Mouse (Mus musculus): ENCODE data around the gene Mtfp1. TPM values are rescaled to one million over a fixed set of nuclear protein-coding genes. Genes with fewer than 3 reads are reported as not detected.
A peak's percentile ranks its signal among the peaks of the same experiment; 100 is the strongest.

Gene Mtfp1
- polyA plus RNA-seq, 1 experiment, result 5.1 TPM

DNA sequence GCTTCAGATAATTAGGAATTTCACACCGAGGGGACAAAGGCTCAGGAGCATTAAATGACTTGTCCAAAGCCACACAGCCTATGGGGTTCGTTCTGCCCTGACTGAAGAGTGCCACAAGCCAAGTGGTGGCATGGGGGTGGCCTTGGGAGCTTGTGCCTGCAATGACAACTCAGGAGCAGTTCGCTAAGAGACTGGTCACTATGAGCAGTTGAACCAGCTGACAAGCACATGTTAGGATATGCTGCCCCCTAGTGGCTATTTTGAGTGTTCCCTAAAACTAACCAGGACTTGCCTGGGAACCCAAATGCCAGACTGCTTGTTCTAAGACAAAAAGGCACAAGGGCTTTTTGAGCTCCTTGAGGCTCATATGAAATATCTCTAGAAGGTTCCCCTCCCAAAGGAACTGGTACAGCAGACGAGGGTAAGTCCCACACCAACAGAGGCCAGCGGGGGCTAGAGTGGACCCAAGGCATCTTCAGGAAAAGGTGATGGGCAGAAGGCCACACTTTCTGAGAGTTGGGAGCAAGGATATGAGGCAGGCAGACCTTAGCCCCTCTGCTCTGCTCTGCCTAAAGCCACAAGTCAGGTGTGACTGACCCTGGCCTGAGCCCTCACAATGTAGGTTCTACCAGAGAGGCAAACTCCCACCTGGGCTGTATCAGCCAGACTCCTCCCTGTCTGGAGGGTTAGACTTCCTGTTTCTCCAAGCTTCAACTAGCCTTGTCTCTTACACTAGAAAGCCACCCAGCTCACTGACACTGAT, 11.7 kb downstream of the Mtfp1 start:
- H3K36me3 ChIP-seq (ENCODE audit: control insufficient read depth, insufficient read depth, low read length), result no peaks in the 10 kb centered on the region
- no peak overlapping the region for H3K27ac ChIP-seq (ENCODE audit: insufficient read depth, low read length)
- H3K4me3 ChIP-seq (ENCODE audit: extremely low read depth, insufficient read depth, insufficient read length), result no peak overlapping the region
- TF ChIP-seq POLR2A (IDR thresholded peaks at IDR 0.05; ENCODE audit: low read depth, low read length), result no peak
- peak; percentile 25; the same call in 1 of the 2 replicates for TF ChIP-seq CTCF (IDR thresholded peaks at IDR 0.05; ENCODE audit: extremely low read depth, insufficient read depth, insufficient read length, insufficient replicate concordance)
- no peak for DNase-seq (ENCODE audit: low read depth in 1 of 2, low spot score in 2 of 2)
- 45% methylated on average over 5 of the region's 5 CpGs for WGBS
- no peaks in the 10 kb centered on the region for H3K27me3 ChIP-seq (ENCODE audit: control insufficient read depth, insufficient read depth, low read length)
- H3K4me1 ChIP-seq (ENCODE audit: control insufficient read depth, insufficient read depth, insufficient read length), result no peaks in the 10 kb centered on the region

DNA sequence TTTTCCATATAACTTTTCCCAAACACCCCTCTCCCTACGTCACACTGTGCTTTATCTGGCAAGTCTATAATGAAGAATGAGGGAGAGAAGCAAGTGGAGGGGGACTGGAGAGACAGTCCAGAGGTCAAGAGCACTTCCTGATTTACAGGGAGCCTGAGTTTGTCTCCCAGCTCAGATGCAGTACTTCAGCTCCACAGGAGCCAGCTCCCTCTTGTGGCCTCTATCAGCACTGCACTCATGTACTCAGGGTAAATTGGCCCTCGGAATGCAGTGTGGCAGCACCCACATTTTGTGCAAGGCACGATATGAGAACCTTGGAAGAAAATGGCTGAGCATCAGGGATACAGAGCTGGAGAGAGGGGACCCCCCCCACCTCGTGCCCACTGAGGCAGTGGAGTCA, 15.0 kb downstream of the Mtfp1 start:
- peak in 1 of 2 experiments; percentile 37 for DNase-seq (ENCODE audit: low read depth in 1 of 2, low spot score in 2 of 2)
- Histone ChIP-seq H3K27ac (ENCODE audit: insufficient read depth, low read length) (no peak overlapping the region), H3K27me3 (ENCODE audit: control insufficient read depth, insufficient read depth, low read length) (no peaks in the 10 kb centered on the region), H3K4me1 (ENCODE audit: control insufficient read depth, insufficient read depth, insufficient read length) (no peaks in the 10 kb centered on the region), H3K4me3 (ENCODE audit: extremely low read depth, insufficient read depth, insufficient read length) (no peak overlapping the region), H3K36me3 (ENCODE audit: control insufficient read depth, insufficient read depth, low read length) (no peaks in the 10 kb centered on the region)
- TF ChIP-seq POLR2A (IDR thresholded peaks at IDR 0.05; ENCODE audit: low read depth, low read length) (no peak), CTCF (IDR thresholded peaks at IDR 0.05; ENCODE audit: extremely low read depth, insufficient read depth, insufficient read length, insufficient replicate concordance) (peak; percentile 70; the same call in 1 of the 2 replicates)
- WGBS, result 13% methylated on average over 4 of the region's 4 CpGs

DNA sequence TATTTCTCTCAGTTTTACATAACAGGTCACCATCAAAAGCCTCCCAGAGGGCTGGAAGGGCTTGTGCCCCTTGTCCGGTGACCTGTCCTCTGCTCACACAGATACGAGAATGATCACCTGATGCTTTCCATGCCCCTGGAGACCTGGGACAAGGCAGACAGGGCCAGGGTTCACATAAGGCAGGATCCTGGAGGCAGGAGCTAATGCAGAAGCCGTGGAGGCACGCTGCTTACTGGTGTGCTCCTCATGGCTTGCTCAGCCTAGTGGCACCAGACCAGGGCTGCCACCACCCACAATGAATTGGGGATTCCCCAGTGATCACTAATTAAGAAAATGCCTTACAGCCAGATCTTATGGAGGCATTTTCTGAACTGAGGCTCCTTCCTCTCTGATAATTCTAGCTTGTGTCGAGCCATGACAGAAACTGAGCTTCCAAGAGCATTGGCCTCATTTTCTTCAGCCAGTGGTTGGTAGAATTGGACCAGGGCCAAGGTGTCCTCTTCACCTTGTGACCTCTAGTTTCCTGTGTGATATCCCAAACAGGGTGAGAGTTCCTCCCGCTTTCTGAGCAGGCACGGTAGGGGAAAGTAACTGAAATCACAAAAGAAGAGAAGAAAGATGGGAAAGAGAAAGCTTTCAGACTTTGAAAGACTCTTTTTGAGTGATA, 16.8 kb downstream of the Mtfp1 start:
- TF ChIP-seq CTCF (IDR thresholded peaks at IDR 0.05; ENCODE audit: extremely low read depth, insufficient read depth, insufficient read length, insufficient replicate concordance) (no peak), POLR2A (IDR thresholded peaks at IDR 0.05; ENCODE audit: low read depth, low read length) (no peak)
- no peaks in the 10 kb centered on the region for H3K4me1 ChIP-seq (ENCODE audit: control insufficient read depth, insufficient read depth, insufficient read length)
- no peak overlapping the region for H3K4me3 ChIP-seq (ENCODE audit: extremely low read depth, insufficient read depth, insufficient read length)
- no peak for DNase-seq (ENCODE audit: low read depth in 1 of 2, low spot score in 2 of 2)
- 78% methylated on average over 7 of the region's 7 CpGs for WGBS
- H3K27ac ChIP-seq (ENCODE audit: insufficient read depth, low read length), result no peak overlapping the region
- no peaks in the 10 kb centered on the region for H3K36me3 ChIP-seq (ENCODE audit: control insufficient read depth, insufficient read depth, low read length)
- H3K27me3 ChIP-seq (ENCODE audit: control insufficient read depth, insufficient read depth, low read length), result no peaks in the 10 kb centered on the region

DNA sequence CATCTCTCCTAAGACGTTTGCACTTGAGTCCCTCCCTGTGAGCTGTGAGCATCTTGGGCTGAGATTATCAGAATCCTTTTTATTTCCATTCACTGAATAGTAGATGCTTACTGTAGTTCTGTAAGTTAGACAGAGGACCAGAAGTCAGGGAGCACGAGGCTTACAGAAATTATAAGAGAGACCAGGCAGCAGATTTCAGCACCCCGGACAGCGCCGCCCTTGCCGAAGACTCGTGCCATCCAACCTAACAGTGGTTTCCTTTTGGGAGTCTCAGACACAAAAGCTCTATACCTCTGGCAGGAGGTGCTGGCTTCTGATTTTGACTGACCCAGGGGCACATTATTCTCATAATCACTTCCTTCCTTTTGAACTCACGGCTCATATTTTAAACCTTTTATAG, 18.6 kb downstream of the Mtfp1 start:
- WGBS, result 10% methylated on average over 8 of the region's 8 CpGs
- TF ChIP-seq POLR2A (IDR thresholded peaks at IDR 0.05; ENCODE audit: low read depth, low read length) (no peak), CTCF (IDR thresholded peaks at IDR 0.05; ENCODE audit: extremely low read depth, insufficient read depth, insufficient read length, insufficient replicate concordance) (no peak)
- DNase-seq (ENCODE audit: low read depth in 1 of 2, low spot score in 2 of 2), result no peak
- no peaks in the 10 kb centered on the region for H3K36me3 ChIP-seq (ENCODE audit: control insufficient read depth, insufficient read depth, low read length)
- H3K27ac ChIP-seq (ENCODE audit: insufficient read depth, low read length), result no peak overlapping the region
- no peak overlapping the region for H3K4me3 ChIP-seq (ENCODE audit: extremely low read depth, insufficient read depth, insufficient read length)
- no peaks in the 10 kb centered on the region for H3K27me3 ChIP-seq (ENCODE audit: control insufficient read depth, insufficient read depth, low read length)
- H3K4me1 ChIP-seq (ENCODE audit: control insufficient read depth, insufficient read depth, insufficient read length), result no peaks in the 10 kb centered on the region

DNA sequence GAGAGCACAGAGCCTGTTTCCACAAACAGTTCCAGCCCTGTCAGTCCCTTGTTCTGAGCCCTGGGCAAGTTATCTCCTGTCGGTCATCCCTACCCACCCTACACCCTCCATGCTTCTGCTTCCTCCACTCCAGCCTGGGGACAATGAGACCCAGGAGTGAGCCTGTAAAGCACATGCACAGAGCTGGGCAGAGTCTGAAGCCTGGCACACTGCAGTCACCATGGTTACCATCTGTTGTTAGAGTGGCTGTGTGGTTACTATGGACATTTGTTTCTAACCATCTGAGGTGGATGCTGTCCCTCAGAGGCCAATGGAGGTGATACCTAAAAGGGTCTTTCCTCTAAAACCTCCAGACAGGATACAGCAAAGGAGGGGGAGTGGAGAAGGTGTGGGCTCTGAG, 25.6 kb downstream of the Mtfp1 start:
- H3K4me3 ChIP-seq (ENCODE audit: extremely low read depth, insufficient read depth, insufficient read length), result no peak overlapping the region

DNA sequence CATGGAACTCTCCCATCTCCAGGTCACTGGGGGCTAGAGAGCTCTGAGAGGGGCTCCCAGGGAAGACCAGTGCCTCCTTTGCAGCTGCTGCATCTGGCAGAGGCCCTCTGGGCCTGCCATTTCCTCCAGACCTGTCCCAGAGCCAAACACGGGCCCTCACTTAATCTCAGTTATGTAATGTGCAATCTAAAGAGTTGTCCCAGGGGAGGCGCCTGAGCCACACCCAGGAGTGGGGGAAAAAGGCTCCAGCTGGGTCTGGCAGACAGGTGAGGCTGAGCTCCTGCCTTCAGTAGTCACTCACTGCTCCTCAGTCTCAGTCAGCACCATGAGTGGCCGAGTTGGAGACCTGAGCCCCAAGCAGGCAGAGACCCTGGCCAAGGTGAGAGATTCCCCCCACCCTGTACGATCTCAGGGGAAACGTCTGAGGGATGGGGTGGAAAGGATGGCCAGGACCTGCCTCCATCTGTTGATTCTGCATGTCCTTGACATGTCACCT, 30.6 kb downstream of the Mtfp1 start, which contains the start of gene Sec14l3:
Gene Sec14l3, plus strand, starts transcription at position 215 of the 496 bp plus-strand sequence.
- no peak for DNase-seq (ENCODE audit: low read depth in 1 of 2, low spot score in 2 of 2)
- no peak within 1 kb of the TSS for H3K4me3 ChIP-seq (ENCODE audit: extremely low read depth, insufficient read depth, insufficient read length)
- 54% methylated on average over 5 of the region's 5 CpGs for WGBS

More for the DNA sequence above, 25.6 kb downstream of the Mtfp1 start:
- Histone ChIP-seq H3K27me3 (ENCODE audit: control insufficient read depth, insufficient read depth, low read length) (no peaks in the 10 kb centered on the region), H3K4me1 (ENCODE audit: control insufficient read depth, insufficient read depth, insufficient read length) (no peaks in the 10 kb centered on the region), H3K36me3 (ENCODE audit: control insufficient read depth, insufficient read depth, low read length) (no peaks in the 10 kb centered on the region), H3K27ac (ENCODE audit: insufficient read depth, low read length) (no peak overlapping the region)
- DNase-seq (ENCODE audit: low read depth in 1 of 2, low spot score in 2 of 2), result no peak
- WGBS, result 79% methylated on average over 1 of the region's 1 CpGs
- TF ChIP-seq CTCF (IDR thresholded peaks at IDR 0.05; ENCODE audit: extremely low read depth, insufficient read depth, insufficient read length, insufficient replicate concordance), result no peak

More for the DNA sequence above, 30.6 kb downstream of the Mtfp1 start, which contains the start of gene Sec14l3:
- TF ChIP-seq CTCF (IDR thresholded peaks at IDR 0.05; ENCODE audit: extremely low read depth, insufficient read depth, insufficient read length, insufficient replicate concordance) (no peak), POLR2A (IDR thresholded peaks at IDR 0.05; ENCODE audit: low read depth, low read length) (no peak)
- Histone ChIP-seq H3K4me1 (ENCODE audit: control insufficient read depth, insufficient read depth, insufficient read length) (no peaks in the 10 kb centered on the region), H3K27ac (ENCODE audit: insufficient read depth, low read length) (no peak within 1 kb of the TSS), H3K36me3 (ENCODE audit: control insufficient read depth, insufficient read depth, low read length) (no peaks in the 10 kb centered on the region), H3K27me3 (ENCODE audit: control insufficient read depth, insufficient read depth, low read length) (no peaks in the 10 kb centered on the region)

Data from spleen, adult 2 months (tissue).